Mouse (Mus musculus): Measurements from ENCODE around the gene Tcaim. TPM values are rescaled to one million over a fixed set of nuclear protein-coding genes. Genes with fewer than 3 reads are reported as not detected.
A peak's percentile ranks its signal among the peaks of the same experiment; 100 is the strongest.

The Tcaim gene
- polyA plus RNA-seq (2014; fragmentation: Nextera tagmentation; extraction: Ambion mirVana), result 5.7 TPM in 2 replicates

GRCm38 (mm10) chr9:122805053-122805844 is at the start of gene Tcaim:
Gene Tcaim, plus strand, starts transcription at chr9:122805539.
- 6% methylated on average over 42 of the region's 42 CpGs for WGBS
- Histone ChIP-seq H3K27ac (replicated peaks; ENCODE audit: low read depth, low read length) (peak within 1 kb of the TSS; percentile 68), H3K36me3 (ENCODE audit: control insufficient read depth, insufficient read depth, low read length) (no peaks in the 10 kb centered on the region), H3K27me3 (ENCODE audit: control insufficient read depth, insufficient read depth, low read length) (no peaks in the 10 kb centered on the region), H3K4me1 (ENCODE audit: control insufficient read depth, insufficient read depth, low read length) (peaks cover 5% of the 10 kb centered on the region; the same call in 1 of the 2 replicates), H3K9me3 (ENCODE audit: control insufficient read depth, low read length) (no peaks in the 10 kb centered on the region), H3K4me2 (ENCODE audit: low read depth, severe bottlenecking) (peak within 1 kb of the TSS; percentile 81), H3K4me3 (ENCODE audit: low read depth, low read length) (peak within 1 kb of the TSS; percentile 65), H3K9ac (ENCODE audit: low read length) (peak within 1 kb of the TSS; percentile 76)
- DNase-seq (ENCODE audit: low spot score) (peak; percentile 91), ATAC-seq (ENCODE audit: insufficient number of reproducible peaks, low FRiP score, low TSS enrichment, low read depth) (peak; percentile 97)

GRCm38 (mm10) chr9:122757614-122758013 is 47.7 kb upstream of the Tcaim start:
- Histone ChIP-seq H3K4me2 (ENCODE audit: low read depth, severe bottlenecking) (no peak overlapping the region), H3K9me3 (ENCODE audit: control insufficient read depth, low read length) (no peaks in the 10 kb centered on the region), H3K27ac (replicated peaks; ENCODE audit: low read depth, low read length) (no peak overlapping the region), H3K4me3 (ENCODE audit: low read depth, low read length) (no peak overlapping the region), H3K9ac (ENCODE audit: low read length) (no peak overlapping the region), H3K27me3 (ENCODE audit: control insufficient read depth, insufficient read depth, low read length) (no peaks in the 10 kb centered on the region), H3K36me3 (ENCODE audit: control insufficient read depth, insufficient read depth, low read length) (no peaks in the 10 kb centered on the region), H3K4me1 (ENCODE audit: control insufficient read depth, insufficient read depth, low read length) (no peaks in the 10 kb centered on the region)
- WGBS, result 69% methylated on average over 2 of the region's 2 CpGs
- no peak for DNase-seq (ENCODE audit: low spot score)
- ATAC-seq (ENCODE audit: insufficient number of reproducible peaks, low FRiP score, low TSS enrichment, low read depth), result no peak

GRCm38 (mm10) chr9:122760111-122760510 is 45.2 kb upstream of the Tcaim start:
- ATAC-seq (ENCODE audit: insufficient number of reproducible peaks, low FRiP score, low TSS enrichment, low read depth) (no peak), DNase-seq (ENCODE audit: low spot score) (no peak)
- H3K36me3 ChIP-seq (ENCODE audit: control insufficient read depth, insufficient read depth, low read length), result no peaks in the 10 kb centered on the region
- H3K9ac ChIP-seq (ENCODE audit: low read length), result no peak overlapping the region
- no peaks in the 10 kb centered on the region for H3K27me3 ChIP-seq (ENCODE audit: control insufficient read depth, insufficient read depth, low read length)
- no peak overlapping the region for H3K4me3 ChIP-seq (ENCODE audit: low read depth, low read length)
- no peak overlapping the region for H3K4me2 ChIP-seq (ENCODE audit: low read depth, severe bottlenecking)
- no peak overlapping the region for H3K27ac ChIP-seq (replicated peaks; ENCODE audit: low read depth, low read length)
- H3K9me3 ChIP-seq (ENCODE audit: control insufficient read depth, low read length), result no peaks in the 10 kb centered on the region
- no peaks in the 10 kb centered on the region for H3K4me1 ChIP-seq (ENCODE audit: control insufficient read depth, insufficient read depth, low read length)

- Histone ChIP-seq H3K9ac (ENCODE audit: low read length) (no peak overlapping the region), H3K4me3 (ENCODE audit: low read depth, low read length) (no peak overlapping the region), H3K36me3 (ENCODE audit: control insufficient read depth, insufficient read depth, low read length) (no peaks in the 10 kb centered on the region), H3K4me1 (ENCODE audit: control insufficient read depth, insufficient read depth, low read length) (no peaks in the 10 kb centered on the region), H3K4me2 (ENCODE audit: low read depth, severe bottlenecking) (no peak overlapping the region), H3K9me3 (ENCODE audit: control insufficient read depth, low read length) (no peaks in the 10 kb centered on the region), H3K27me3 (ENCODE audit: control insufficient read depth, insufficient read depth, low read length) (no peaks in the 10 kb centered on the region), H3K27ac (replicated peaks; ENCODE audit: low read depth, low read length) (no peak overlapping the region)
- no peak for DNase-seq (ENCODE audit: low spot score)
- 81% methylated on average over 5 of the region's 5 CpGs for WGBS
- ATAC-seq (ENCODE audit: insufficient number of reproducible peaks, low FRiP score, low TSS enrichment, low read depth), result no peak
Measured at GRCm38 (mm10) chr9:122785231-122785630, 20.1 kb upstream of the Tcaim start.

GRCm38 (mm10) chr9:122786534-122786933 is 18.8 kb upstream of the Tcaim start:
- Histone ChIP-seq H3K27me3 (ENCODE audit: control insufficient read depth, insufficient read depth, low read length) (no peaks in the 10 kb centered on the region), H3K4me3 (ENCODE audit: low read depth, low read length) (no peak overlapping the region), H3K36me3 (ENCODE audit: control insufficient read depth, insufficient read depth, low read length) (no peaks in the 10 kb centered on the region), H3K4me1 (ENCODE audit: control insufficient read depth, insufficient read depth, low read length) (no peaks in the 10 kb centered on the region), H3K9me3 (ENCODE audit: control insufficient read depth, low read length) (no peaks in the 10 kb centered on the region), H3K9ac (ENCODE audit: low read length) (no peak overlapping the region), H3K4me2 (ENCODE audit: low read depth, severe bottlenecking) (no peak overlapping the region), H3K27ac (replicated peaks; ENCODE audit: low read depth, low read length) (no peak overlapping the region)
- no peak for ATAC-seq (ENCODE audit: insufficient number of reproducible peaks, low FRiP score, low TSS enrichment, low read depth)
- 94% methylated on average over 1 of the region's 1 CpGs for WGBS
- DNase-seq (ENCODE audit: low spot score), result no peak

- ATAC-seq (ENCODE audit: insufficient number of reproducible peaks, low FRiP score, low TSS enrichment, low read depth) (no peak; the same call in 1 of the 2 replicates), DNase-seq (ENCODE audit: low spot score) (no peak)
- Histone ChIP-seq H3K4me3 (ENCODE audit: low read depth, low read length) (peak overlapping the region; percentile 65), H3K4me1 (ENCODE audit: control insufficient read depth, insufficient read depth, low read length) (peaks cover 5% of the 10 kb centered on the region; the same call in 1 of the 2 replicates), H3K27me3 (ENCODE audit: control insufficient read depth, insufficient read depth, low read length) (no peaks in the 10 kb centered on the region), H3K9me3 (ENCODE audit: control insufficient read depth, low read length) (no peaks in the 10 kb centered on the region), H3K27ac (replicated peaks; ENCODE audit: low read depth, low read length) (peak overlapping the region; percentile 68), H3K9ac (ENCODE audit: low read length) (peak overlapping the region; percentile 76), H3K4me2 (ENCODE audit: low read depth, severe bottlenecking) (peak overlapping the region; percentile 81), H3K36me3 (ENCODE audit: control insufficient read depth, insufficient read depth, low read length) (no peaks in the 10 kb centered on the region)
- 15% methylated on average over 10 of the region's 10 CpGs for WGBS
Measured at GRCm38 (mm10) chr9:122805845-122806341, 554 bp downstream of the Tcaim start.

- 92% methylated on average over 2 of the region's 2 CpGs for WGBS
Measured at GRCm38 (mm10) chr9:122807186-122807585, 1.8 kb downstream of the Tcaim start.

GRCm38 (mm10) chr9:122810212-122810611 is 4.9 kb downstream of the Tcaim start:
- ATAC-seq (ENCODE audit: insufficient number of reproducible peaks, low FRiP score, low TSS enrichment, low read depth) (no peak), DNase-seq (ENCODE audit: low spot score) (no peak)
- 89% methylated on average over 3 of the region's 3 CpGs for whole genome bisulfite sequencing
- H3K4me2 ChIP-seq (ENCODE audit: low read depth, severe bottlenecking), result no peak overlapping the region
- H3K9me3 ChIP-seq (ENCODE audit: control insufficient read depth, low read length), result no peaks in the 10 kb centered on the region
- H3K4me1 ChIP-seq (ENCODE audit: control insufficient read depth, insufficient read depth, low read length), result peaks cover 5% of the 10 kb centered on the region; the same call in 1 of the 2 replicates
- no peak overlapping the region for H3K9ac ChIP-seq (ENCODE audit: low read length)
- no peak overlapping the region for H3K27ac ChIP-seq (replicated peaks; ENCODE audit: low read depth, low read length)
- H3K36me3 ChIP-seq (ENCODE audit: control insufficient read depth, insufficient read depth, low read length), result no peaks in the 10 kb centered on the region
- no peak overlapping the region for H3K4me3 ChIP-seq (ENCODE audit: low read depth, low read length)
- no peaks in the 10 kb centered on the region for H3K27me3 ChIP-seq (ENCODE audit: control insufficient read depth, insufficient read depth, low read length)

More at GRCm38 (mm10) chr9:122807186-122807585, 1.8 kb downstream of the Tcaim start:
- H3K36me3 ChIP-seq (ENCODE audit: control insufficient read depth, insufficient read depth, low read length), result no peaks in the 10 kb centered on the region
- H3K4me2 ChIP-seq (ENCODE audit: low read depth, severe bottlenecking), result no peak overlapping the region
- H3K27ac ChIP-seq (replicated peaks; ENCODE audit: low read depth, low read length), result no peak overlapping the region
- ATAC-seq (ENCODE audit: insufficient number of reproducible peaks, low FRiP score, low TSS enrichment, low read depth) (no peak), DNase-seq (ENCODE audit: low spot score) (no peak)
- H3K9me3 ChIP-seq (ENCODE audit: control insufficient read depth, low read length), result no peaks in the 10 kb centered on the region
- H3K4me3 ChIP-seq (ENCODE audit: low read depth, low read length), result no peak overlapping the region
- no peaks in the 10 kb centered on the region for H3K27me3 ChIP-seq (ENCODE audit: control insufficient read depth, insufficient read depth, low read length)
- no peak overlapping the region for H3K9ac ChIP-seq (ENCODE audit: low read length)
- peaks cover 5% of the 10 kb centered on the region; the same call in 1 of the 2 replicates for H3K4me1 ChIP-seq (ENCODE audit: control insufficient read depth, insufficient read depth, low read length)
